Mouse (Mus musculus): Measurements from ENCODE around the gene Nlgn1. TPM values are rescaled to one million over a fixed set of nuclear protein-coding genes. Genes with fewer than 3 reads are reported as not detected.

The Nlgn1 gene
- polyA plus RNA-seq, 1 experiment: not detected

DNA sequence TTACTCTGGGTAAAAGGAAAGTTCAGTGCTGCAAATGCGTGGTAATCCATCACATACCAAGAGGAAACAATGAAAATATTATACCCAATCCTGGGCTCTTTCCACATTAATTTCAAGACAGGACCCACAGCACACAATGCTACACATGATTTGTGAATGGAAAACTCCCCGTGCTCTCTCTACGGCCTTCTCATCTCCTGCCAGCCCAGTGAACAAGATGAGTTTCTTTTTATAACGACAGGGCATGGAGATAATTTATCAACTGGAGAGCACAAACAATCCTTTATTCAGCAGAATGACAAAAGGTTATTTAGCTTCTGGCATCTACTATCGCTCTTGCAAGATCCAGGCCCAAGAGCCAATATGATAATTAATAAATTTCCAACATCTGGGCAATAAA lies 116.0 kb downstream of the Nlgn1 start:
- H3ac ChIP-seq (ENCODE audit: control insufficient read depth, insufficient read length): no peak overlapping the region
- H3K4me2 ChIP-seq (ENCODE audit: low read depth): no peak overlapping the region
- H3K4me3 ChIP-seq: no peak overlapping the region
- no peaks in the 10 kb centered on the region for H3K79me2 ChIP-seq (ENCODE audit: control insufficient read depth, insufficient read depth)
- H3K36me3 ChIP-seq (ENCODE audit: control insufficient read depth, insufficient read depth): no peaks in the 10 kb centered on the region
- no peak for TF ChIP-seq TCF3 (IDR thresholded peaks at IDR 0.05; ENCODE audit: insufficient read length, low read depth)
- no peak for TF ChIP-seq POLR2A (IDR thresholded peaks at IDR 0.05; ENCODE audit: insufficient read length, low read depth)
- TF ChIP-seq REST (IDR thresholded peaks at IDR 0.05; ENCODE audit: insufficient read depth, insufficient read length): no peak
- TF ChIP-seq CEBPB (IDR thresholded peaks at IDR 0.05; ENCODE audit: insufficient read depth, poor library complexity, severe bottlenecking): no peak
- TF ChIP-seq USF1 (IDR thresholded peaks at IDR 0.05; ENCODE audit: low read depth): no peak
- no peak for TF ChIP-seq E2F4 (IDR thresholded peaks at IDR 0.05; ENCODE audit: insufficient read depth)
- no peak for TF ChIP-seq SRF (IDR thresholded peaks at IDR 0.05; ENCODE audit: control insufficient read depth, insufficient read length, low read depth)
- no peak for TF ChIP-seq MYOG (IDR thresholded peaks at IDR 0.05; ENCODE audit: control insufficient read depth in 1 of 3, insufficient read depth in 1 of 3, insufficient read length in 2 of 3, low read depth in 2 of 3)
- no peak for TF ChIP-seq POLR2AphosphoS2 (IDR thresholded peaks at IDR 0.05; ENCODE audit: insufficient read length, low read depth)
- no peak for TF ChIP-seq MYOD1 (IDR thresholded peaks at IDR 0.05; ENCODE audit: control insufficient read depth in 1 of 3, insufficient read length in 2 of 3, low read depth in 2 of 3)
- no peak for TF ChIP-seq MAX (IDR thresholded peaks at IDR 0.05; ENCODE audit: low read depth)
- TF ChIP-seq TCF12 (IDR thresholded peaks at IDR 0.05; ENCODE audit: insufficient read depth, poor library complexity, severe bottlenecking): no peak
- H3K27me3 ChIP-seq (ENCODE audit: control insufficient read depth, insufficient read depth, insufficient read length): no peaks in the 10 kb centered on the region

GRCm38 (mm10) chr3:26202702-26203101 lies 129.6 kb downstream of the Nlgn1 start:
- Histone ChIP-seq H3K36me3 (ENCODE audit: control insufficient read depth, insufficient read depth) (no peaks in the 10 kb centered on the region), H3K27me3 (ENCODE audit: control insufficient read depth, insufficient read depth, insufficient read length) (no peaks in the 10 kb centered on the region), H3K79me2 (ENCODE audit: control insufficient read depth, insufficient read depth) (no peaks in the 10 kb centered on the region), H3ac (ENCODE audit: control insufficient read depth, insufficient read length) (no peak overlapping the region), H3K4me3 (no peak overlapping the region), H3K4me2 (ENCODE audit: low read depth) (no peak overlapping the region)
- TF ChIP-seq MYOD1 (IDR thresholded peaks at IDR 0.05; ENCODE audit: control insufficient read depth in 1 of 3, insufficient read length in 2 of 3, low read depth in 2 of 3) (no peak), TCF3 (IDR thresholded peaks at IDR 0.05; ENCODE audit: insufficient read length, low read depth) (no peak), CEBPB (IDR thresholded peaks at IDR 0.05; ENCODE audit: insufficient read depth, poor library complexity, severe bottlenecking) (no peak), POLR2AphosphoS2 (IDR thresholded peaks at IDR 0.05; ENCODE audit: insufficient read length, low read depth) (no peak)

GRCm38 (mm10) chr3:26201410-26201809 lies 130.8 kb downstream of the Nlgn1 start:
- Histone ChIP-seq H3K27me3 (ENCODE audit: control insufficient read depth, insufficient read depth, insufficient read length) (no peaks in the 10 kb centered on the region), H3K4me3 (no peak overlapping the region), H3ac (ENCODE audit: control insufficient read depth, insufficient read length) (no peak overlapping the region), H3K4me2 (ENCODE audit: low read depth) (no peak overlapping the region), H3K79me2 (ENCODE audit: control insufficient read depth, insufficient read depth) (no peaks in the 10 kb centered on the region), H3K36me3 (ENCODE audit: control insufficient read depth, insufficient read depth) (no peaks in the 10 kb centered on the region)
- no peak for TF ChIP-seq MYOD1 (IDR thresholded peaks at IDR 0.05; ENCODE audit: control insufficient read depth in 1 of 3, insufficient read length in 2 of 3, low read depth in 2 of 3)

GRCm38 (mm10) chr3:26194970-26195369 lies 137.3 kb downstream of the Nlgn1 start:
- Histone ChIP-seq H3K79me2 (ENCODE audit: control insufficient read depth, insufficient read depth) (no peaks in the 10 kb centered on the region), H3K36me3 (ENCODE audit: control insufficient read depth, insufficient read depth) (no peaks in the 10 kb centered on the region), H3K27me3 (ENCODE audit: control insufficient read depth, insufficient read depth, insufficient read length) (no peaks in the 10 kb centered on the region), H3ac (ENCODE audit: control insufficient read depth, insufficient read length) (no peak overlapping the region), H3K4me2 (ENCODE audit: low read depth) (no peak overlapping the region), H3K4me3 (no peak overlapping the region)
- no peak for TF ChIP-seq USF1 (IDR thresholded peaks at IDR 0.05; ENCODE audit: low read depth)
- TF ChIP-seq REST (IDR thresholded peaks at IDR 0.05; ENCODE audit: insufficient read depth, insufficient read length): no peak
- TF ChIP-seq TCF3 (IDR thresholded peaks at IDR 0.05; ENCODE audit: insufficient read length, low read depth): no peak
- no peak for TF ChIP-seq CEBPB (IDR thresholded peaks at IDR 0.05; ENCODE audit: insufficient read depth, poor library complexity, severe bottlenecking)
- TF ChIP-seq MAX (IDR thresholded peaks at IDR 0.05; ENCODE audit: low read depth): no peak

GRCm38 (mm10) chr3:26181013-26181412 lies 151.2 kb downstream of the Nlgn1 start:
- TF ChIP-seq MYOG (IDR thresholded peaks at IDR 0.05; ENCODE audit: control insufficient read depth in 1 of 3, insufficient read depth in 1 of 3, insufficient read length in 2 of 3, low read depth in 2 of 3): no peak
- TF ChIP-seq MYOD1 (IDR thresholded peaks at IDR 0.05; ENCODE audit: control insufficient read depth in 1 of 3, insufficient read length in 2 of 3, low read depth in 2 of 3): no peak
- TF ChIP-seq MAX (IDR thresholded peaks at IDR 0.05; ENCODE audit: low read depth): no peak
- TF ChIP-seq TCF12 (IDR thresholded peaks at IDR 0.05; ENCODE audit: insufficient read depth, poor library complexity, severe bottlenecking): no peak
- TF ChIP-seq TCF3 (IDR thresholded peaks at IDR 0.05; ENCODE audit: insufficient read length, low read depth): no peak
- TF ChIP-seq REST (IDR thresholded peaks at IDR 0.05; ENCODE audit: insufficient read depth, insufficient read length): no peak
- TF ChIP-seq E2F4 (IDR thresholded peaks at IDR 0.05; ENCODE audit: insufficient read depth): no peak
- TF ChIP-seq USF1 (IDR thresholded peaks at IDR 0.05; ENCODE audit: low read depth): no peak
- TF ChIP-seq CEBPB (IDR thresholded peaks at IDR 0.05; ENCODE audit: insufficient read depth, poor library complexity, severe bottlenecking): no peak
- no peak for TF ChIP-seq POLR2AphosphoS2 (IDR thresholded peaks at IDR 0.05; ENCODE audit: insufficient read length, low read depth)
- no peak for TF ChIP-seq POLR2A (IDR thresholded peaks at IDR 0.05; ENCODE audit: insufficient read length, low read depth)
- no peak for TF ChIP-seq SRF (IDR thresholded peaks at IDR 0.05; ENCODE audit: control insufficient read depth, insufficient read length, low read depth)
- no peak overlapping the region for H3K4me3 ChIP-seq
- no peak overlapping the region for H3ac ChIP-seq (ENCODE audit: control insufficient read depth, insufficient read length)
- H3K27me3 ChIP-seq (ENCODE audit: control insufficient read depth, insufficient read depth, insufficient read length): no peaks in the 10 kb centered on the region
- no peaks in the 10 kb centered on the region for H3K79me2 ChIP-seq (ENCODE audit: control insufficient read depth, insufficient read depth)
- no peak overlapping the region for H3K4me2 ChIP-seq (ENCODE audit: low read depth)
- no peaks in the 10 kb centered on the region for H3K36me3 ChIP-seq (ENCODE audit: control insufficient read depth, insufficient read depth)
